Mouse (Mus musculus) myocyte (in vitro differentiated cells): ENCODE results near the gene Scn5a. TPM values are rescaled to one million over a fixed set of nuclear protein-coding genes. Genes with fewer than 3 reads are reported as not detected.

Experiments used
- H3K27me3 ChIP-seq: one replicate; pipeline ENCODE4 v1.6.1; 2011; ENCODE audit not compliant: control insufficient read depth, insufficient read depth, insufficient read length
- H3K36me3 ChIP-seq: one replicate; pipeline ENCODE4 v1.6.1; 2011; ENCODE audit not compliant: control insufficient read depth, insufficient read depth
- H3K4me2 ChIP-seq: one replicate; pipeline ENCODE4 v1.6.1; 2011; ENCODE audit warnings: low read depth, control low read depth
- H3K4me3 ChIP-seq: one replicate; pipeline ENCODE4 v1.5.1; 2011; ENCODE audit warnings: mild to moderate bottlenecking, control low read depth, moderate library complexity
- H3K79me2 ChIP-seq: one replicate; pipeline ENCODE4 v1.6.1; 2011; ENCODE audit not compliant: control insufficient read depth, insufficient read depth
- H3ac ChIP-seq: one replicate; pipeline ENCODE4 v1.6.1; 2011; ENCODE audit not compliant: control insufficient read depth, insufficient read length
- CEBPB ChIP-seq: IDR thresholded peaks from 2 replicates; pipeline ENCODE4 v1.6.1; 2011; ENCODE audit warnings: mild to moderate bottlenecking, moderate library complexity; ENCODE audit not compliant: poor library complexity, insufficient read depth, severe bottlenecking
- E2F4 ChIP-seq: IDR thresholded peaks from one replicate; pipeline ENCODE4 v1.6.1; 2011; ENCODE audit warnings: mild to moderate bottlenecking, control low read depth, moderate library complexity; ENCODE audit not compliant: insufficient read depth
- MAX ChIP-seq: IDR thresholded peaks from one replicate; pipeline ENCODE4 v1.6.1; 2011; ENCODE audit warnings: low read depth, mild to moderate bottlenecking, control low read depth
- MYOD1 ChIP-seq, 3 experiments: IDR thresholded peaks; one replicate each; pipeline ENCODE4 v1.6.1; 2011; ENCODE audit warnings: control low read depth in 2 of 3, low read depth in 2 of 3, mild to moderate bottlenecking in 2 of 3, moderate library complexity in 1 of 3; ENCODE audit not compliant: insufficient read length in 2 of 3, control insufficient read depth in 1 of 3
- MYOG ChIP-seq, 3 experiments: IDR thresholded peaks; one replicate each; pipeline ENCODE4 v1.6.1; 2011; ENCODE audit warnings: control low read depth in 2 of 3, low read depth in 2 of 3, mild to moderate bottlenecking in 2 of 3; ENCODE audit not compliant: insufficient read length in 2 of 3, control insufficient read depth in 1 of 3, insufficient read depth in 1 of 3
- POLR2A ChIP-seq: IDR thresholded peaks from one replicate; pipeline ENCODE4 v1.6.1; 2011; ENCODE audit warnings: low read depth, mild to moderate bottlenecking, control low read depth, moderate library complexity; ENCODE audit not compliant: insufficient read length
- POLR2AphosphoS2 ChIP-seq: IDR thresholded peaks from one replicate; pipeline ENCODE4 v1.6.1; 2011; ENCODE audit warnings: low read depth, control low read depth; ENCODE audit not compliant: insufficient read length
- REST ChIP-seq: IDR thresholded peaks from one replicate; pipeline ENCODE4 v1.6.1; 2011; ENCODE audit warnings: mild to moderate bottlenecking, control low read depth, moderate library complexity; ENCODE audit not compliant: insufficient read depth, insufficient read length
- SRF ChIP-seq: IDR thresholded peaks from one replicate; pipeline ENCODE4 v1.6.1; 2011; ENCODE audit warnings: low read depth; ENCODE audit not compliant: control insufficient read depth, insufficient read length
- TCF12 ChIP-seq: IDR thresholded peaks from one replicate; pipeline ENCODE4 v1.6.1; 2011; ENCODE audit warnings: mild to moderate bottlenecking, control low read depth; ENCODE audit not compliant: poor library complexity, insufficient read depth, severe bottlenecking
- TCF3 ChIP-seq: IDR thresholded peaks from one replicate; pipeline ENCODE4 v1.6.1; 2011; ENCODE audit warnings: low read depth, control low read depth; ENCODE audit not compliant: insufficient read length
- USF1 ChIP-seq: IDR thresholded peaks from one replicate; pipeline ENCODE4 v1.6.1; 2011; ENCODE audit warnings: low read depth, mild to moderate bottlenecking, control low read depth, moderate library complexity
- polyA plus RNA-seq: library from polyadenylated mRNA; unstranded; fragments of >200 nt; fragmentation: generic; extraction: Trizol; gene quantifications from one replicate; pipeline ENCODE4 v1.2.1, GENCODE M21; 2012; ENCODE audit warnings: missing spikeins

Gene Scn5a
- polyA plus RNA-seq, 1 experiment = 30.6 TPM

- no peak overlapping the region for H3K4me3 ChIP-seq
- H3K4me2 ChIP-seq = no peak overlapping the region
- peaks cover 27% of the 10 kb centered on the region for H3K79me2 ChIP-seq
- no peak overlapping the region for H3ac ChIP-seq
- TF ChIP-seq TCF12 (no peak), MYOD1 (IDR thresholded peaks at IDR 0.05; ENCODE audit: control insufficient read depth in 1 of 3, insufficient read length in 2 of 3, low read depth in 2 of 3) (peak in 1 of 3 experiments; percentile 23), MYOG (IDR thresholded peaks at IDR 0.05; ENCODE audit: control insufficient read depth in 1 of 3, insufficient read depth in 1 of 3, insufficient read length in 2 of 3, low read depth in 2 of 3) (no peak)
- H3K27me3 ChIP-seq = no peaks in the 10 kb centered on the region
- H3K36me3 ChIP-seq = no peaks in the 10 kb centered on the region
Measured at GRCm38 (mm10) chr9:119575732-119576131, 3.1 kb downstream of the Scn5a start.

DNA sequence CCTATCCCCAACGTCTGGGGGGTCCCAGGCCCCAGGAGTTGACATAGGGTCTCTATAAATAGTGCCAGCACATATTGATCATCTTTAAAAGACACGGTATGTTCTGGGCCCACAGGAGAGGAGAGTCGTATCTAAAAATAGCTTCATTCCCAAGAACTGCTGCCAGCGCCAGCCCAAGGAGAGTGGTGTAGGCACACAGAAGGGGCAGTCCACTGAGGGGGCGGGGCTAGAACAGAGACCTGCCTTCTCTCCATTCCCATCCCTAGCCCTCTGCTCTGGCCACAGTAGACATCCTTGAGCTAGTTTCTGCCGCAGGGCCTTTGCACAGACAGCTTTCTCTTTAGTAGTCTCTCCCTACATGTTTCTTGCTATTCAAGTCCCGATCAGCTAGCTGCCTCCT lies 4.5 kb downstream of the Scn5a start:
- Histone ChIP-seq H3ac (no peak overlapping the region), H3K36me3 (no peaks in the 10 kb centered on the region), H3K27me3 (no peaks in the 10 kb centered on the region), H3K79me2 (peaks cover 31% of the 10 kb centered on the region), H3K4me3 (no peak overlapping the region), H3K4me2 (no peak overlapping the region)
- no peak for TF ChIP-seq MAX
- no peak for TF ChIP-seq TCF12
- TF ChIP-seq CEBPB = no peak
- no peak for TF ChIP-seq POLR2AphosphoS2
- no peak for TF ChIP-seq USF1
- no peak for TF ChIP-seq MYOD1 (IDR thresholded peaks at IDR 0.05; ENCODE audit: control insufficient read depth in 1 of 3, insufficient read length in 2 of 3, low read depth in 2 of 3)
- TF ChIP-seq SRF = no peak
- TF ChIP-seq TCF3 = no peak
- no peak for TF ChIP-seq E2F4
- no peak for TF ChIP-seq REST
- TF ChIP-seq POLR2A = no peak
- no peak for TF ChIP-seq MYOG (IDR thresholded peaks at IDR 0.05; ENCODE audit: control insufficient read depth in 1 of 3, insufficient read depth in 1 of 3, insufficient read length in 2 of 3, low read depth in 2 of 3)

DNA sequence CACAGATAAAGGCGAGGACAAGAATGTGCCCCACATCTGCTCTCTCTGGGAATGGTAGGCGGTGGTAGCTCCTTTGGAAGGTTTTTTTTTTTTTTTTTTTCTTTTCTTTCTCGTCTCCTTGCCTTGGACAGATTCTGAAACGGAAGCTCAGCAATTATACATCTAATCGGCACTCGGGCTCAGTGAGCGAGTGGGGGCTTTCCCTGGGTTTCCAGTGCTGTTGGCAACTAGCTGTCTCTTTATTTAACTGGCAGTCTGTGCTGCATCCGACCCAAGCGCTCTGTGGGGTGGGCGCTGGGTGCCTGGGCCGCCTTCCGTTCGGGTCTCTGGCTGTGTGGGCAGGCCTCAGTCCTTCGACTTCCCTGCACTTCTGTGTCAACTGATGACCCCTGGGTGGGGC lies 5.8 kb downstream of the Scn5a start:
- Histone ChIP-seq H3K4me3 (no peak overlapping the region), H3K36me3 (no peaks in the 10 kb centered on the region), H3K27me3 (no peaks in the 10 kb centered on the region), H3ac (no peak overlapping the region), H3K79me2 (peaks cover 31% of the 10 kb centered on the region), H3K4me2 (no peak overlapping the region)
- no peak for TF ChIP-seq SRF
- no peak for TF ChIP-seq POLR2AphosphoS2
- TF ChIP-seq MYOD1 (IDR thresholded peaks at IDR 0.05; ENCODE audit: control insufficient read depth in 1 of 3, insufficient read length in 2 of 3, low read depth in 2 of 3) = no peak
- TF ChIP-seq MYOG (IDR thresholded peaks at IDR 0.05; ENCODE audit: control insufficient read depth in 1 of 3, insufficient read depth in 1 of 3, insufficient read length in 2 of 3, low read depth in 2 of 3) = no peak
- no peak for TF ChIP-seq E2F4
- no peak for TF ChIP-seq TCF3
- TF ChIP-seq USF1 = no peak
- TF ChIP-seq REST = no peak

DNA sequence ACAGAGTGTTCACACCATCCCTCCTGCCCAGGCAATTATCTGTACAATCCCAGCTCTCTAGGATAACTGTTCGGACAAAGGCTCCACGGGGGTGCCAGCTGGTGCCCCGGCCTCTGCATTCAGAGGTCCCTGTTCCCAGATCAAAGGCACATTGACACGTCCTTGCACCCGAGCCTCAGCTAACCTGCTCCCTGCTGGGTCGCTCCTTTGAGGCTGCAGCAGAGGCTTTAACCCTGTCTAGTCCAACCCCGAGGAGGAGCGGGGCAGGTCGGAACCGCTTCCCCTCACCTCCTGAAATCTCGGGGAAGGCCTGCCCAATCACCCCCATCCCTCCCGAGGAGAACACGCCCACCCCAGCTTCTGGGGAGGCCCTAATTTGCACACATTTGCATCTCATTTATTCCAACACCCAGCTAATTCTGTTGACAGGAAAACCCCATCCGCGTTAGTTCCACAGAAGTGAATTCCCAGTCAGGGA lies 7.4 kb downstream of the Scn5a start:
- no peaks in the 10 kb centered on the region for H3K36me3 ChIP-seq
- TF ChIP-seq SRF = no peak
- no peak for TF ChIP-seq USF1
- no peak for TF ChIP-seq CEBPB
- no peak for TF ChIP-seq MYOG (IDR thresholded peaks at IDR 0.05; ENCODE audit: control insufficient read depth in 1 of 3, insufficient read depth in 1 of 3, insufficient read length in 2 of 3, low read depth in 2 of 3)
- no peak for TF ChIP-seq E2F4
- TF ChIP-seq MYOD1 (IDR thresholded peaks at IDR 0.05; ENCODE audit: control insufficient read depth in 1 of 3, insufficient read length in 2 of 3, low read depth in 2 of 3) = no peak
- TF ChIP-seq POLR2AphosphoS2 = no peak
- H3K4me3 ChIP-seq = no peak overlapping the region
- no peak overlapping the region for H3K4me2 ChIP-seq
- no peak overlapping the region for H3ac ChIP-seq
- H3K79me2 ChIP-seq = peaks cover 28% of the 10 kb centered on the region
- H3K27me3 ChIP-seq = no peaks in the 10 kb centered on the region

DNA sequence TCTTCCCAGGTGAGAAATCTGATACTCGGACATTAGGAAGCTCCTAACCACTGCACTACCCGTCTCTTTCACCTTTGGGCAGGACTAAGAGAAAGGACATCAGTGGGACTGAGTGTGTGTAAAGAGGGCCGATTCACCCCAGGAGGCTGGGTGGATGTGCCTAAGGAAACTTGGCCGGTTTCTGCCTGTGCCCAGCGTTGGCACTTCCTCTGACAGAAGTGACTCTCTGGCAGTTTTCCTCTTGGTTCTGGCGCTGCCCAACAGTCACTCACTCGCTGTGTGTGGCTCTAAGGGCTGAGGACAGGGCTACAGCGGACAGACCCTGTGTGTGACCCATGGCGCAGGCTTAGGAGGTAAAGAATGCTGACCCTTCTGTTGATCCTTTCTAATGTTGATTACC lies 8.2 kb downstream of the Scn5a start:
- Histone ChIP-seq H3K4me3 (no peak overlapping the region), H3K79me2 (peaks cover 21% of the 10 kb centered on the region), H3K36me3 (peaks cover under 1% of the 10 kb centered on the region), H3ac (no peak overlapping the region), H3K27me3 (no peaks in the 10 kb centered on the region), H3K4me2 (no peak overlapping the region)
- no peak for TF ChIP-seq USF1
- no peak for TF ChIP-seq E2F4
- no peak for TF ChIP-seq SRF
- TF ChIP-seq MAX = no peak
- no peak for TF ChIP-seq POLR2A
- no peak for TF ChIP-seq POLR2AphosphoS2
- no peak for TF ChIP-seq REST
